Mouse (Mus musculus): ENCODE data around the gene 6720489N17Rik. TPM values are rescaled to one million over a fixed set of nuclear protein-coding genes. Genes with fewer than 3 reads are reported as not detected.
A peak's percentile ranks its signal among the peaks of the same experiment; 100 is the strongest.
"Not testable (repeated sequence)": the region's sequence is repeated elsewhere in the genome, so short reads cannot be mapped to it uniquely, and the experiment has no call there.

6720489N17Rik gene
- polyA plus RNA-seq, 2 experiments: 5.8 to 10.7 TPM

DNA sequence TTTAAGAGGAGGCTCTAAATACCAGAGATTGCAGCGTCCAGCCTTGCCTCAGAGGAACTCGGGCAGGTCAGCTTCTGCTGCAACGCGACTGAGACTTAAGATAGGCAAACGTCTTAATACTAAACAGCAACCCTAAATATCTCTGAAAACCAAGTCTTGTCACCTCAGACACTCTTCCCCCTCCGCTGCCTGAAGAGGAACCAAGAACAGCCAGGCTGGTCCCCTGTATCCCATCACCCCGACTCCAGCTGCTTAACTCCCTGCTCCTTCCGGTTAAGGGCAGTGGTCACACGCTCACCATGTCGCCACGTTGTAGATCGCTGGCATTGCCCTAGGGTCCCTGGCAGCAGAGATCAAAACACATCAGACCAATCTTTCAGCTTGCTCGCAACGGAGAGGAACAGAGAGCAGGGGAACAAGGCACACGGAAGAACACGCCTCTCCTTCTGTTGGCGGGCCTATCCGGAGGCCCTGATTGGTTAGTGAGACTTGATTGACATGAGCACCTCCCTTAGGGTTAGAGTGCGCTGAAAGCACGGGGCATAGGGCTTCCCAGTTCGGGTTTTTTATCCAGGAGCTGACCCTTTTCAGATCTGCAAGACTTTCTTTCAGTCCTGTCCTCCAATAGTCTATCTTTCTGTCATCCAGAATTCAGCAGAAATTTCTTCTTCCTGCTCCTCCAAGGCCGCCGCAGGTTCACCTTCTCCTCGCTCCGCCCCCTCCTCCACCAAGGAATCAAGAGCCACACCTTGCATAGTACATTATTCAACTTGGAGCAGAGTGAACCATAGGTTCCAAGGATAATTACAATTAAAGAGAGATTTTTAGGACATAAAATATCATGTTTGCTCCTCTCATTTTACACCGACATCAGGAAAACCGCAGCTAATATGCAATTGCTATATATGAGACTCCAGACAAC lies 65.5 kb downstream of the 6720489N17Rik start, which contains the start of gene Zfp935:
Zfp935 (minus strand) TSS at position 323 of the 922 bp plus-strand sequence.
- 3% methylated on average over 25 of the region's 27 CpGs for WGBS
- H3K9me3 ChIP-seq (ENCODE audit: control insufficient read depth, low read length); H3K4me1 ChIP-seq (ENCODE audit: control insufficient read depth, insufficient read depth, low read length); H3K27me3 ChIP-seq (ENCODE audit: control insufficient read depth, insufficient read depth, low read length); ATAC-seq (ENCODE audit: low FRiP score, low read depth); H3K36me3 ChIP-seq (ENCODE audit: control insufficient read depth, insufficient read depth, low read length); H3K27ac ChIP-seq (replicated peaks; ENCODE audit: low read depth, low read length): not testable (repeated sequence)
- peak; percentile 2 for DNase-seq (ENCODE audit: low spot score)
- Histone ChIP-seq H3K4me3 (replicated peaks; ENCODE audit: low read length) (peak within 1 kb of the TSS; percentile 40), H3K4me2 (replicated peaks; ENCODE audit: low read depth, low read length, severe bottlenecking) (peak within 1 kb of the TSS; percentile 23; the same call in 1 of the 2 replicates), H3K9ac (ENCODE audit: low read depth, low read length, severe bottlenecking) (peak within 1 kb of the TSS; percentile 50)

Small RNA genes lying within 50 kb of the gene (microRNA-seq; reads per million reads assigned to microRNA genes)
- not detected for gene Gm24020

Other genes with a start within 250 kb of the 6720489N17Rik start
- gene Gm3604, start 241.0 kb downstream of the 6720489N17Rik start, polyA plus RNA-seq (2012; rRNA removed): 1.1 and 2.2 TPM in 2 replicates
- gene Gm3604, start 241.0 kb downstream of the 6720489N17Rik start, polyA plus RNA-seq (2014; fragmentation: Nextera tagmentation; extraction: Ambion mirVana): 4.5 and 4.6 TPM in 2 replicates
- 4.4 and 7.4 TPM in 2 replicates for gene Gm49359, start 157.3 kb downstream of the 6720489N17Rik start, polyA plus RNA-seq (2012; rRNA removed)
- gene Gm49359, start 157.3 kb downstream of the 6720489N17Rik start, polyA plus RNA-seq (2014; fragmentation: Nextera tagmentation; extraction: Ambion mirVana): 10.0 and 11.3 TPM in 2 replicates
- not detected in 2 replicates for gene Zfp935, start 65.7 kb downstream of the 6720489N17Rik start, polyA plus RNA-seq (2012; rRNA removed)
- 1.6 TPM in 1 of 2 replicates, not detected in the other for gene Zfp935, start 65.7 kb downstream of the 6720489N17Rik start, polyA plus RNA-seq (2014; fragmentation: Nextera tagmentation; extraction: Ambion mirVana)
- gene Zfp934, start 53.0 kb downstream of the 6720489N17Rik start, polyA plus RNA-seq (2012; rRNA removed): 12.1 and 12.4 TPM in 2 replicates
- 18.0 and 18.2 TPM in 2 replicates for gene Zfp934, start 53.0 kb downstream of the 6720489N17Rik start, polyA plus RNA-seq (2014; fragmentation: Nextera tagmentation; extraction: Ambion mirVana)
- 17.3 and 24.2 TPM in 2 replicates for gene Platr25, start 136.5 kb upstream of the 6720489N17Rik start, polyA plus RNA-seq (2012; rRNA removed)
- 29.4 and 30.4 TPM in 2 replicates for gene Platr25, start 136.5 kb upstream of the 6720489N17Rik start, polyA plus RNA-seq (2014; fragmentation: Nextera tagmentation; extraction: Ambion mirVana)
- 2.7 and 6.3 TPM in 2 replicates for gene Gm5141, start 161.6 kb upstream of the 6720489N17Rik start, polyA plus RNA-seq (2012; rRNA removed)
- 9.7 and 10.6 TPM in 2 replicates for gene Gm5141, start 161.6 kb upstream of the 6720489N17Rik start, polyA plus RNA-seq (2014; fragmentation: Nextera tagmentation; extraction: Ambion mirVana)
- gene Fbp2, start 234.2 kb upstream of the 6720489N17Rik start, polyA plus RNA-seq (2012; rRNA removed): 0.85 and 1.4 TPM in 2 replicates
- 1.5 and 1.8 TPM in 2 replicates for gene Fbp2, start 234.2 kb upstream of the 6720489N17Rik start, polyA plus RNA-seq (2014; fragmentation: Nextera tagmentation; extraction: Ambion mirVana)

Data from limb, embryonic 14.5 days (tissue).